Mouse (Mus musculus): Measurements from ENCODE around the gene St3gal4. TPM values are rescaled to one million over a fixed set of nuclear protein-coding genes. Genes with fewer than 3 reads are reported as not detected.

The St3gal4 gene
- polyA plus RNA-seq, 1 experiment, result 6.7 TPM

GRCm38 (mm10) chr9:35118563-35118962 lies 505 bp downstream of the St3gal4 start:
- Histone ChIP-seq H3K4me1 (ENCODE audit: control insufficient read depth, insufficient read depth, low read length) (peaks cover 17% of the 10 kb centered on the region), H3K4me3 (ENCODE audit: control insufficient read depth, low read depth, low read length) (no peak overlapping the region), H3K36me3 (ENCODE audit: control insufficient read depth, insufficient read depth, low read length) (no peaks in the 10 kb centered on the region), H3K27ac (ENCODE audit: control insufficient read depth, insufficient read depth, low read depth, low read length) (no peak overlapping the region), H3K27me3 (ENCODE audit: control insufficient read depth, insufficient read depth, low read length) (no peaks in the 10 kb centered on the region)
- TF ChIP-seq POLR2A (IDR thresholded peaks at IDR 0.05; ENCODE audit: control insufficient read depth, low read depth, low read length) (no peak), CTCF (IDR thresholded peaks at IDR 0.05; ENCODE audit: control insufficient read depth, insufficient read depth, insufficient replicate concordance, low read depth, low read length) (no peak)

GRCm38 (mm10) chr9:35117384-35118295 lies 1.4 kb downstream of the St3gal4 start:
- H3K27me3 ChIP-seq (ENCODE audit: control insufficient read depth, insufficient read depth, low read length), result no peaks in the 10 kb centered on the region
- peaks cover 19% of the 10 kb centered on the region for H3K4me1 ChIP-seq (ENCODE audit: control insufficient read depth, insufficient read depth, low read length)
- peak overlapping the region; percentile 89 for H3K27ac ChIP-seq (ENCODE audit: control insufficient read depth, insufficient read depth, low read depth, low read length)
- peak overlapping the region; percentile 96 for H3K4me3 ChIP-seq (ENCODE audit: control insufficient read depth, low read depth, low read length)
- no peaks in the 10 kb centered on the region for H3K36me3 ChIP-seq (ENCODE audit: control insufficient read depth, insufficient read depth, low read length)
- TF ChIP-seq CTCF (IDR thresholded peaks at IDR 0.05; ENCODE audit: control insufficient read depth, insufficient read depth, insufficient replicate concordance, low read depth, low read length) (no peak), POLR2A (IDR thresholded peaks at IDR 0.05; ENCODE audit: control insufficient read depth, low read depth, low read length) (no peak; the same call in 1 of the 2 replicates)

- no peaks in the 10 kb centered on the region for H3K36me3 ChIP-seq (ENCODE audit: control insufficient read depth, insufficient read depth, low read length)
- H3K4me3 ChIP-seq (ENCODE audit: control insufficient read depth, low read depth, low read length), result peak overlapping the region; percentile 96
- TF ChIP-seq POLR2A (IDR thresholded peaks at IDR 0.05; ENCODE audit: control insufficient read depth, low read depth, low read length) (peak; percentile 21; the same call in 1 of the 2 replicates), CTCF (IDR thresholded peaks at IDR 0.05; ENCODE audit: control insufficient read depth, insufficient read depth, insufficient replicate concordance, low read depth, low read length) (no peak)
- H3K27me3 ChIP-seq (ENCODE audit: control insufficient read depth, insufficient read depth, low read length), result no peaks in the 10 kb centered on the region
- peaks cover 28% of the 10 kb centered on the region for H3K4me1 ChIP-seq (ENCODE audit: control insufficient read depth, insufficient read depth, low read length)
- H3K27ac ChIP-seq (ENCODE audit: control insufficient read depth, insufficient read depth, low read depth, low read length), result peak overlapping the region; percentile 89
These were observed 2.4 kb downstream of the St3gal4 start for GRCm38 (mm10) chr9:35116391-35117381.

- no peak for TF ChIP-seq POLR2A (IDR thresholded peaks at IDR 0.05; ENCODE audit: control insufficient read depth, low read depth, low read length)
- TF ChIP-seq CTCF (IDR thresholded peaks at IDR 0.05; ENCODE audit: control insufficient read depth, insufficient read depth, insufficient replicate concordance, low read depth, low read length), result no peak
- no peaks in the 10 kb centered on the region for H3K27me3 ChIP-seq (ENCODE audit: control insufficient read depth, insufficient read depth, low read length)
- peak overlapping the region; percentile 58 for H3K27ac ChIP-seq (ENCODE audit: control insufficient read depth, insufficient read depth, low read depth, low read length)
- H3K4me1 ChIP-seq (ENCODE audit: control insufficient read depth, insufficient read depth, low read length), result peaks cover 29% of the 10 kb centered on the region
- H3K4me3 ChIP-seq (ENCODE audit: control insufficient read depth, low read depth, low read length), result peak overlapping the region; percentile 96
- no peaks in the 10 kb centered on the region for H3K36me3 ChIP-seq (ENCODE audit: control insufficient read depth, insufficient read depth, low read length)
These were observed 3.3 kb downstream of the St3gal4 start for GRCm38 (mm10) chr9:35115804-35116203.

GRCm38 (mm10) chr9:35115299-35115698 lies 3.8 kb downstream of the St3gal4 start:
- Histone ChIP-seq H3K4me1 (ENCODE audit: control insufficient read depth, insufficient read depth, low read length) (peaks cover 29% of the 10 kb centered on the region), H3K27ac (ENCODE audit: control insufficient read depth, insufficient read depth, low read depth, low read length) (peak overlapping the region; percentile 41; the same call in 1 of the 2 replicates)

GRCm38 (mm10) chr9:35114234-35114633 lies 4.8 kb downstream of the St3gal4 start:
- TF ChIP-seq CTCF (IDR thresholded peaks at IDR 0.05; ENCODE audit: control insufficient read depth, insufficient read depth, insufficient replicate concordance, low read depth, low read length) (no peak), POLR2A (IDR thresholded peaks at IDR 0.05; ENCODE audit: control insufficient read depth, low read depth, low read length) (no peak)
- H3K4me3 ChIP-seq (ENCODE audit: control insufficient read depth, low read depth, low read length), result no peak overlapping the region
- H3K4me1 ChIP-seq (ENCODE audit: control insufficient read depth, insufficient read depth, low read length), result peaks cover 29% of the 10 kb centered on the region
- no peaks in the 10 kb centered on the region for H3K36me3 ChIP-seq (ENCODE audit: control insufficient read depth, insufficient read depth, low read length)
- H3K27me3 ChIP-seq (ENCODE audit: control insufficient read depth, insufficient read depth, low read length), result no peaks in the 10 kb centered on the region
- no peak overlapping the region; the same call in 1 of the 2 replicates for H3K27ac ChIP-seq (ENCODE audit: control insufficient read depth, insufficient read depth, low read depth, low read length)

More at GRCm38 (mm10) chr9:35115299-35115698, 3.8 kb downstream of the St3gal4 start:
- no peak overlapping the region; the same call in 1 of the 2 replicates for H3K4me3 ChIP-seq (ENCODE audit: control insufficient read depth, low read depth, low read length)
- no peak for TF ChIP-seq CTCF (IDR thresholded peaks at IDR 0.05; ENCODE audit: control insufficient read depth, insufficient read depth, insufficient replicate concordance, low read depth, low read length)
- H3K27me3 ChIP-seq (ENCODE audit: control insufficient read depth, insufficient read depth, low read length), result no peaks in the 10 kb centered on the region
- H3K36me3 ChIP-seq (ENCODE audit: control insufficient read depth, insufficient read depth, low read length), result no peaks in the 10 kb centered on the region

All from testis, adult 2 months (tissue).